Mouse (Mus musculus): ENCODE results near the gene Gm14409. TPM values are rescaled to one million over a fixed set of nuclear protein-coding genes. Genes with fewer than 3 reads are reported as not detected.
"Not testable (repeated sequence)": the region's sequence is repeated elsewhere in the genome, so short reads cannot be mapped to it uniquely, and the experiment has no call there.

The Gm14409 gene
- polyA plus RNA-seq (2012; rRNA removed) = not detected in 2 replicates

- H3K4me3 ChIP-seq (ENCODE audit: control insufficient read depth, insufficient read depth, low read length); DNase-seq; H3K36me3 ChIP-seq (ENCODE audit: control insufficient read depth, insufficient read depth, low read length); H3K27me3 ChIP-seq (ENCODE audit: control insufficient read depth, insufficient read depth, low read length); H3K4me1 ChIP-seq (replicated peaks; ENCODE audit: control insufficient read depth, insufficient read depth, low read length); H3K27ac ChIP-seq (ENCODE audit: control insufficient read depth, insufficient read depth, low read length): not testable (repeated sequence)
- WGBS = no CpG with 5 or more reads among the region's 2 CpGs
Measured at GRCm38 (mm10) chr2:177266936-177267335, at the start of gene Gm14409. TSS of gene Gm14409 (minus strand) at chr2:177267036.

GRCm38 (mm10) chr2:177309627-177310026 is 42.8 kb upstream of the Gm14409 start:
- 92% methylated on average over 4 of the region's 4 CpGs for WGBS
- H3K27ac ChIP-seq (ENCODE audit: control insufficient read depth, insufficient read depth, low read length); H3K4me1 ChIP-seq (replicated peaks; ENCODE audit: control insufficient read depth, insufficient read depth, low read length); H3K27me3 ChIP-seq (ENCODE audit: control insufficient read depth, insufficient read depth, low read length); H3K4me3 ChIP-seq (ENCODE audit: control insufficient read depth, insufficient read depth, low read length); H3K36me3 ChIP-seq (ENCODE audit: control insufficient read depth, insufficient read depth, low read length); DNase-seq: not testable (repeated sequence)

- not testable (repeated sequence) for H3K27ac ChIP-seq (ENCODE audit: control insufficient read depth, insufficient read depth, low read length); H3K36me3 ChIP-seq (ENCODE audit: control insufficient read depth, insufficient read depth, low read length); H3K4me3 ChIP-seq (ENCODE audit: control insufficient read depth, insufficient read depth, low read length); H3K27me3 ChIP-seq (ENCODE audit: control insufficient read depth, insufficient read depth, low read length); DNase-seq; H3K4me1 ChIP-seq (replicated peaks; ENCODE audit: control insufficient read depth, insufficient read depth, low read length)
- WGBS = no CpG with 5 or more reads among the region's 2 CpGs
Measured at GRCm38 (mm10) chr2:177304980-177305379, 38.1 kb upstream of the Gm14409 start.

- not testable (repeated sequence) for H3K4me1 ChIP-seq (replicated peaks; ENCODE audit: control insufficient read depth, insufficient read depth, low read length); H3K36me3 ChIP-seq (ENCODE audit: control insufficient read depth, insufficient read depth, low read length); DNase-seq; H3K4me3 ChIP-seq (ENCODE audit: control insufficient read depth, insufficient read depth, low read length); H3K27ac ChIP-seq (ENCODE audit: control insufficient read depth, insufficient read depth, low read length); H3K27me3 ChIP-seq (ENCODE audit: control insufficient read depth, insufficient read depth, low read length)
- WGBS = 36% methylated on average over 3 of the region's 3 CpGs
Measured at GRCm38 (mm10) chr2:177283701-177284100, 16.9 kb upstream of the Gm14409 start.

GRCm38 (mm10) chr2:177277754-177278153 is 10.9 kb upstream of the Gm14409 start:
- H3K27ac ChIP-seq (ENCODE audit: control insufficient read depth, insufficient read depth, low read length); H3K4me1 ChIP-seq (replicated peaks; ENCODE audit: control insufficient read depth, insufficient read depth, low read length); H3K36me3 ChIP-seq (ENCODE audit: control insufficient read depth, insufficient read depth, low read length); DNase-seq; H3K4me3 ChIP-seq (ENCODE audit: control insufficient read depth, insufficient read depth, low read length); H3K27me3 ChIP-seq (ENCODE audit: control insufficient read depth, insufficient read depth, low read length): not testable (repeated sequence)
- WGBS = 88% methylated on average over 2 of the region's 2 CpGs

GRCm38 (mm10) chr2:177272237-177272636 is 5.4 kb upstream of the Gm14409 start:
- H3K27me3 ChIP-seq (ENCODE audit: control insufficient read depth, insufficient read depth, low read length); H3K27ac ChIP-seq (ENCODE audit: control insufficient read depth, insufficient read depth, low read length); H3K36me3 ChIP-seq (ENCODE audit: control insufficient read depth, insufficient read depth, low read length); DNase-seq; H3K4me1 ChIP-seq (replicated peaks; ENCODE audit: control insufficient read depth, insufficient read depth, low read length); H3K4me3 ChIP-seq (ENCODE audit: control insufficient read depth, insufficient read depth, low read length): not testable (repeated sequence)
- 92% methylated on average over 2 of the region's 2 CpGs for WGBS

- not testable (repeated sequence) for H3K27ac ChIP-seq (ENCODE audit: control insufficient read depth, insufficient read depth, low read length); H3K36me3 ChIP-seq (ENCODE audit: control insufficient read depth, insufficient read depth, low read length); H3K4me3 ChIP-seq (ENCODE audit: control insufficient read depth, insufficient read depth, low read length); DNase-seq; H3K4me1 ChIP-seq (replicated peaks; ENCODE audit: control insufficient read depth, insufficient read depth, low read length); H3K27me3 ChIP-seq (ENCODE audit: control insufficient read depth, insufficient read depth, low read length)
- WGBS = 82% methylated on average over 2 of the region's 2 CpGs
Measured at GRCm38 (mm10) chr2:177247449-177247848, 19.4 kb downstream of the Gm14409 start.

GRCm38 (mm10) chr2:177230461-177230860 is 36.4 kb downstream of the Gm14409 start:
- H3K27me3 ChIP-seq (ENCODE audit: control insufficient read depth, insufficient read depth, low read length); H3K4me1 ChIP-seq (replicated peaks; ENCODE audit: control insufficient read depth, insufficient read depth, low read length); H3K4me3 ChIP-seq (ENCODE audit: control insufficient read depth, insufficient read depth, low read length); H3K27ac ChIP-seq (ENCODE audit: control insufficient read depth, insufficient read depth, low read length); H3K36me3 ChIP-seq (ENCODE audit: control insufficient read depth, insufficient read depth, low read length); DNase-seq: not testable (repeated sequence)
- WGBS = 62% methylated on average over 2 of the region's 2 CpGs

Other genes starting within 250 kb of the Gm14409 start
- not detected in 2 replicates for gene Gm14401, start 192.7 kb downstream of the Gm14409 start, polyA plus RNA-seq (2012; rRNA removed)
- gene Gm14410, start 60.6 kb downstream of the Gm14409 start, polyA plus RNA-seq (2012; rRNA removed) = 3.8 and 4.3 TPM in 2 replicates
- gene Gm14412, start 57.3 kb upstream of the Gm14409 start, polyA plus RNA-seq (2012; rRNA removed) = not detected in 2 replicates
- gene Gm14418, start 131.3 kb upstream of the Gm14409 start, polyA plus RNA-seq (2012; rRNA removed) = 0.49 and 0.78 TPM in 2 replicates
- 2.3 and 2.6 TPM in 2 replicates for gene Zfp970, start 197.7 kb upstream of the Gm14409 start, polyA plus RNA-seq (2012; rRNA removed)
- 0.61 and 0.73 TPM in 2 replicates for gene Gm14403, start 231.2 kb upstream of the Gm14409 start, polyA plus RNA-seq (2012; rRNA removed)

Data from thymus, adult 2 months (tissue).